Mouse (Mus musculus) v-Abl transformed pro-B cells (cell line): Measurements from ENCODE around the gene Spint1.

Source experiments
- in situ Hi-C, 2 experiments: fragments of 400-800 bp; cut with MboI; formaldehyde crosslinking; loops; one replicate each; pipeline ENCODE4 v1.15.1; 2025; ENCODE audit not compliant: unreplicated experiment in 2 of 2

Gene Spint1

DNA sequence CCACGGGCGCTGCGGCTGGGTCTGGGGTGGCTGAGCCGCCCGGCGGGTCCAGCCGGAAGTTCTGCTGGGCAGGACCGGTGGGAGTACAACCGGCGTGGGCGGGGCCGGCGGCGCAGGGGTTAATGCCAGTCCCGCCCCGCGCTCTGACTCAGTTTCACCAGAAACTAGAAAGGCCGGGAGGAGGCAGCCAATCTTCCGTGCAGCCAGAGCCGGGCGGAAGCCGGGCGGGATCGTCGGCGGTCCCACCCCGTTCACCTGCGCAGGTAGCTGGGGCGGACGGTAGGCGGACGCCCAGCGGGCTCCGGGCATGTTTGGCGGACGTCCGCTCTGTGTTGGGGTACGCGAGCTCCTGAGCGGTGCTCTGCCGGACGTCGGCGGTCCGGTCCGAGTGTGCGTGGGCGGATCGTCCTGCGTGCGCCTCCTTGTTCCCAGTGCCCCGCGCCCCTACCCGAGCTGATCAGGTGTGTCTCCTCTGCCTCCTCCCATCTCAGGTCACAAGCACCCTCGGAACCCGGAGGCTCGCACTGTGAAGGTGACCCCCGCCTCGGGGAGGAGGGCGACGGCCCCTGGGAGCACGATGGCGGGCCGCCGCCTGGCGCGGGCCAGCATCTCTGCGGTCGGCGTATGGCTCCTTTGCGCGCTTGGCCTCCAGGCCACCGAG is at the start of gene Spint1:
Spint1 (plus strand) TSS at position 153 of the 661 bp plus-strand sequence.
- in situ Hi-C loops: no loop called here

DNA sequence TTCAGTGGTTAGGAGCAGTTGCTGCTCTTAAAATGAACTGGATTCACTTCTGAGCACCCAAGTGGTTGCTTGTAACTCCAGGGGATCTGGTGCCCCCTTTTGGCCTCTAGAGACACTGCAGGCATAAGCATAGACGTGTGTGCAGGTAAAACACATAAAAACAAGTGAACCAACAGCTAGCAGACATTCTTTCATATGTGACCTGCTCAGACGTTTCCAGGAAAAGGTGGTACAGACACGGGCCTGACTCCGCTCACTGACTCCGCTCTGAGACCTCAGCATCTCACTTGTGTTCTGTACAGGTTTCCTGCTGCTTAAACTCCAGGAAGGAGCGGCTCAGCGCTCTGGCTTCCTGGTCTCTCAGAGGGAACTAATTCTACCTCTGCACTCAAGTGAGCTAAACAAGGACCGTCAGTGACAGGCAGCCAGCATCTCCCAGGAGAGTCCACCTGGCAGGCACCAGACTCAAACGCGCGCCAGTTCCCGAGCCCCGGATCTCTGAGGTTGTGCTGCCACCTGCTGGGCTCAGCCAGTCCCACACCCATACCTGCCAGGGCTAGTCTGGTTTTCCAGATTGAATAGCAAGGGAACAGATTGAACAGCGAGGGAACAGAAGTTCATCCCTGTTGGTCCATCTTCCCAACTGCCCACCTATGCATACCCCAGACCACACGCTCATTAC is 48.0 kb upstream of the Spint1 start:
- in situ Hi-C loops: loop anchor here (5.0 to 25.0 kb wide), 6 partner anchors 37 to 552 kb away; partner anchors contain the start of gene Ccdc9b (in 1 of the 2)

DNA sequence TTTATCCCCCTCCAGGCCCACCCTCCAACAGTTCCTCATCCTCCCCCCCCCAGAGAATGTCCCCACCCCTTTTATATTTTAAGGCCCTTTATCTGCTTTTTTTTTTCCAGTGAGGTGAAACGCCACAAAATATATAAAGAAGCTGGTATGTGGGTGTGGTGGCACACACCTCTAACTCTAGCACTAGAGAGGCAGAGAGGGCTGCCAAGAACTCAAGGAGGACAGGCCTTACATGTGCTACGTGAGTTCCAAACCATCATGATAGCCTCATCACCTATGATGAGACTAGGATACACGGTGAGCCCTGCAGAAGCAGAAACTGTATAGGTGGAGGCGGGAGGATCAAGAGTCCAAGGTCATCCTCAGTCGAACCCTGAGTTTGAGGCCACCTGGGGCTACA is 46.2 kb upstream of the Spint1 start:
- in situ Hi-C loops: loop anchor here (5.0 to 25.0 kb wide), 4 partner anchors 304 to 554 kb away; partner anchors contain the start of gene Ccdc9b (in 1 of the 2)

DNA sequence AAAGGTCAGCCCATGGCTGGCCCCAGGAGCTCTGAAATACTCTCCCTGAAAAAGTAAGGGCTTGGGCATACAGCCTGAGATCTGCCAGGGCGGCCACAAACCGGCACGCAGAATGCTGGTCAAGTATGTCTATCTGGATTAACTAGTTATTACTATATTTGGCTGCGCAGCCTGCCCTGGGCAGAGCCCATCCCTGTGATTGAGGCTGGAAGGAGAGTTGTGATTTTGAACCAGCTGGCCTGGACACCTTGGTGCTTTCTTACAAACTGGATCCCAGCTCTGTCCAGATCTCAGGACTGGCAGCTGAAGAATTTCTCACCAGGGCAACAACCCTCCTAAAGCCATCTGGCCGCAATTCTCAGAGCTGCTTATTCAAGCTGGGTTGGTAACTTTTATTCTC is 43.0 kb upstream of the Spint1 start:
- in situ Hi-C loops: loop anchor here (5.0 to 25.0 kb wide), 4 partner anchors 307 to 557 kb away; partner anchors contain the start of gene Ccdc9b (in 1 of the 2)

DNA sequence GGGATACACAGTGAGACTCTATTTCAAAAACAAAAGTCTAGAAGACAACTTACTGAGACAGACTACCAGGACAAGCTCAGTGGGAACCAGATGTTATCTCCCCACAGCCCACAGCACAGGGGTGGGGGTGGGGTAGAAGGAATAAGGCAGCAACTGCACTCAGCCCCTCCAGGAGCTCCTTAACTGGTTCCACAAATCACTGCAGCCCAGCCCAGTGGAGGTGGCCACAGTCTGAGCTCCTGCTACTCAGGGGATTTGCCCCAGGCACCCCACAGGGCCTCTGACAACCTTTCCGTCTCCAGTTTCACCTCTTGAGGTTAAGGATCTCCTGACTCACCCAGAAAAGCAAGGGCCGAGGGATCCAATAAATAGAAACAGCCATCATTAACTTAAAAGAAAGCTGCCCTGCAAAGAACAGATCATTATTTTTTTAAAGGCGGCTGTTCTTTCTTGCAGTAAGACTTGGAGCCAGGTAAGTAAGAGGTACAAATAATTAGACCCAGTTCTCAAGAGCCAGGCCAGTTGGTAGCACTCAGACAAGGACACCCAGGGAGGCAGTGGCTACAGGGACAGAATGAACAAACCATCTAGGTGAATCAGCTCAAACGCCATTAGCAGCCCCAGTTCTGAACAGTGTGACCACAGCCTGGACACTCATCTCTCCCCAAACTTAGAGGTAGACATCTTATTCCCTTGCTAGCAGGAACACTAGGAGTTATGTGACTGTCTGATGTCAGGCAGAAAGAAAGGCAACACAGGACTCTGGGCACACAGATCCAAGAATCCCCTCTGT is 40.6 kb upstream of the Spint1 start:
- in situ Hi-C loops: loop anchor here (5.0 to 25.0 kb wide), 5 partner anchors 154 to 559 kb away; no protein-coding TSS in a partner anchor

DNA sequence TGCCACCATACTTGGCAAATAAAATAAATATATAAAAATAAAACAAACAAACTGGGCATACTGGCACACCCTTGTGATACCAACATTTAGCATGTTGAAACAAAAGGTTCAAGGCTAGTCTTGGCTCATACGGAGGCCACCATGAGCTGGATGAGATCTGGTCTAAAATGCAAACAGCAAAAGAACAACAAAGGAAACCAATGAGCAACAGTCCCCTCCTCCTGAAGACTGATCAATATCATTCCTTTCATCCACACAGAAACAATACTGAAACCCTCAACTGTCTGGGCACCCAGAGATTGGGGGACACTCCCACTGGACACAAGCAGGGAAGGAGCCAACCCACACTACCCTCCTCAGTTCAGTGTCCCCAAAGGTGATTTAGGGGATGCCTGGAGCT is 39.7 kb upstream of the Spint1 start:
- in situ Hi-C loops: loop anchor here (5.0 to 25.0 kb wide), 5 partner anchors 155 to 560 kb away; no protein-coding TSS in a partner anchor

DNA sequence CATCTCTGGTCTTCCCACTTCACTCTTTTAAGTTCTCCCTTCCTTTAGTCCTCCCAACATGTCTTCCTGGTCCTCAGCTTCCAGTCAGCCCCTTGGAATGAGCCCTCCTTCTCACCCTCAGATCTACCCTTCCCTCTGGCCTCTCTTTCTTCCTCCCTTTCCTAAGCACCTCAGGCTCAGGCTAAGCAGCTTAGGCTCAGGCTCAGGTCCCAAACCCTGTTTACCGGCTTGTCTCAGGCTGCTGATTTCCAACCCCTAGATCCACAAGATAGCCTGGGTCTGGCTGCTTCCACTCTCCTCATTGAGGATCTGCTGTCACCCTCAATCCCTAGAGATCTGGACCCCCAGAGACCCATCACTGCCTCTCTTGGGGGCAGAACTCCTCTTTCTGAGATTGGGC is 39.1 kb upstream of the Spint1 start:
- in situ Hi-C loops: loop anchor here (5.0 to 25.0 kb wide), 5 partner anchors 156 to 561 kb away; no protein-coding TSS in a partner anchor

DNA sequence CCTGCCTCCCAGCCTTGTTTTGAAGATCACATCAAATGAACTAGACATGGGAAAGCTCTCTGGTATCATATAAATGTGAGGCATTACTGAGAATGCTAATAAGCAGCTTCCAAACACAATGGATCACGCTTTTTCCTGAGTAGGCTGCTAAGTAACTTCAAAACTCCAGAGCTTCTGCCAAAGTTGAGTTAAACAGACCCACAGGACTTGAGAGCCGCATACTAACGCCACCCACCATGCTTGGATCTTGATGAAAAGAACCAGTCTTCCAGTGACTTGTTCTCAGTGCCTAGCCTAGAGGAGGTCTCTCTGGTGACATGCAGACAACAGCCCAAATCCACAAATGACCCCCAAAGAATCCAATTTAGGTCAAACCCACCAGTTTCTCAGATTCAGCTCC is 38.2 kb upstream of the Spint1 start:
- in situ Hi-C loops: loop anchor here (5.0 to 25.0 kb wide), 5 partner anchors 157 to 562 kb away; no protein-coding TSS in a partner anchor

DNA sequence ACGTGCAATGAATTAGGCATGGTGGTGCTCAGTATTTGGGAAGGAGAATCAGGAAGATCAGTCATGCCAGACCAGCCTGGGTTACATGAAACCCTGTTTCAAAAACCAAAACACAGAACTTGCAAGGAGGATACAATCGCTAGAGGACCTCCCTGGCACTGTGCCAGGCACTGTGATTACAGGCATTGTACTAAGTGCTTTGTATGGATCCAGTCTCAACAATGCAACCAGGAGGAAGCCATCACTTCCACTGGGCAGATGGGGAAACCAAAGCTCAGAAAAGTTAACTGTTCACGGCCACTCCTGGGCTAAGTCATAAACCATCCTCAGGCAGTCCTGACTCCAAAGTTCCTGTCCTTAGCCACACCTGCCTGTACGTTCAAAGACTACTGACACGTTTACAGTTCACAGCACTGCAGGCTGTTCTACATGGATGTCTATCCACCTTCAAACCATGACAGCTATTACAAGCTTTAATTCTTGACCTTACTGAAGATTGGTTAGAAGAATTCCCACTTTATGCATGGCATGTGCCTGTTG is 34.2 kb upstream of the Spint1 start:
- in situ Hi-C loops: no loop called here

DNA sequence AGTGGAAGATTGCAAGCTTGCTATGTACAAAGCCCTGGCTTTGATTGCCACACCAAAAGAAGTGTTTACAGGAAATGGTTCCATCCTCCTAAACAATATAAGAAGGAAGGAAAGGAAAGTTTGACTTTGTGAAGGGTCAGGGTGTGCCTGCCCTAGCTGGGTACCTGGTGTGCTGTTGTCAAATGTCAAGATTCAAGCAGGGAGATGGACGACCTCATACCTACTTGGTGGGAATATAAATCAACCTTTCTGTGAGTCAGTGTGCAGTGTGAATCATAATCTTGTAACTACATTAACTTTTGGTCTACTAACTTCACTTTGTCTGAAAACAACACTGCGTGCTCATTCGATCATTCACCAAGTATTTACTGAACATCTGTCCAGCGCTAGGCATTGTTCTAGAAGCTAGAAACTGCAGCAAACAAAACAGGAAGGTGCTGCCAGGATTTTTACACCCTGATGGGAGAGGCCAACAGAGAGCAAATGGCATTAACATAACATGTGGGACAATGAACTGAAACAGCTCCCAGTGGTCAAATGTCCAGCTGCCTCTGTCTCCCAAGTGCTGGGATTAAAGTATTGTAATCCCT is 33.2 kb upstream of the Spint1 start:
- in situ Hi-C loops: no loop called here

DNA sequence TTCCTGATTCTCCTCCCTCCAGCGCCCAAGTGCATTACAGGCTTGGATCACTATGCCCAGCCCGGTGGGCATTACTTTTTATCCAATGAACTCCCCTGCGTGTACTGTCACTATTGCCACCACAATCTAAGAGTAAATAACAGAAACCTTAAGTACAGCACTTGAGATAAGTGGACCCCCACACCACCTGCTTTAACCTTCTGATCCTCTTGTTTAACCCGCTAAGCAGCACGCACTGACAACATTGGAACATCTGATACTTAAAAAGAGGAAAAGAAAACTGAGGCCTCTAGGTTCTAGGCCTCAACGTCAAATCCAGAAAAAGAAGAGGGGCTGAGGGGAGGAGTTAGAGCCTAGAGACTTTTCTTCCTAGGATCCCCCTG is 29.2 kb upstream of the Spint1 start:
- in situ Hi-C loops: no loop called here

DNA sequence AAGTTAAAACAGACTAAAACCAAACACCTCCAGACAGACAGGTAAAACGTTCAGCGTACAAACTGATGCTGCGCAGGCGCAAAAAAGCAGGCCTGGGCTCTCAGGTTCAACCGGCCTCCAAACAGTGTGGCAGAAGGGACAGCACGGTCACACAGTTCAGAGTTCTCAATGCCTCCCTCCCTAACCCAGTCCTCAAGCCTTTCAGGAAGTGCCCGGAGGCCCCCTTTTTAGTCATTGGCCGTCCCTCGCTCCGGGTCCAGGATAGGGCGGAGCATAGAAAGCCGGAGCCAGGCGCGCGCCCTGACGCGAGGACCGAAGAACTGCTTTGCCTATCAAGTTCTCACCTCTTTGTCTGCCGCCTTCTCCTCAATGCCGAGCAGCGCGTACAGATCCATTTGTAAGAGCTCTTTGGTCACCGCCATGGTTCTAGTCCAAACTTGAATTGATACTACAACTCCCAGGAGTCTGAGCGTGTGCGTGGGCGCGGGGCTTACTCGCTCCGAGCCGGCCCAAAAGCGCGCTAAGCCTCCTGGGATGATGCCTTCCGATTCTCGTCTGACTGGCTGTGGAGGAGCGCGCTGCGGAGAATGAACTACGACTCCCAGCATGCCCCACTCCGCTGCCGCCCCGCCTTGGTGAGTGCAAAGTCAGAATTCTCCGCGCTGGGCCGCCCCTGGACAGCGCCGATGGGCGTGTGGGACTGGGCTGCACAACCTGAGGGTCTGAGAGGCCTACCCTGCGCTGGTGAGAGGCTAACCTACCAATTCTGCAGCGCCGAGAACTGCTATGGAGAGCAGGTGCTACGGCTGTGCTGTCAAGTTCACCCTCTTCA is 28.6 kb upstream of the Spint1 start, which contains the start of the genes Zfyve19 and Dnajc17:
Zfyve19 (plus strand) TSS at position 274 of the 832 bp plus-strand sequence.
Dnajc17 (minus strand) TSS at position 452 of the 832 bp plus-strand sequence.
- in situ Hi-C loops: no loop called here

DNA sequence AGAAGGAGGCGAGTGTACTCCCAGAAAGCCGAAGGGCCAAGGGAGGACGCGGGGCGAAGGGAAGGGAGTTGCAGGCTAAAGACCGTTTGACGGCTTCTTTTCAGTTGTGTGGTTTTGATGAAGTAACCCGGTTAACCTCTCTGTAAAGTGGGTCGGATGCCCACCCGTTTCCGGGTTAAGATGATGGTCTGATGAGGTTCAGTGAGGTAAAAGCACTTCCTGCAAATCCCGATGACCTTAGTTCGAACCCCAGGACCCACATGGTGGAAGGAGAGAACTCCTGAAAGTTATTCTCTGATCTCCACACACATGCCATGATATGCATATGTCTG is 28.0 kb upstream of the Spint1 start:
- in situ Hi-C loops: no loop called here

DNA sequence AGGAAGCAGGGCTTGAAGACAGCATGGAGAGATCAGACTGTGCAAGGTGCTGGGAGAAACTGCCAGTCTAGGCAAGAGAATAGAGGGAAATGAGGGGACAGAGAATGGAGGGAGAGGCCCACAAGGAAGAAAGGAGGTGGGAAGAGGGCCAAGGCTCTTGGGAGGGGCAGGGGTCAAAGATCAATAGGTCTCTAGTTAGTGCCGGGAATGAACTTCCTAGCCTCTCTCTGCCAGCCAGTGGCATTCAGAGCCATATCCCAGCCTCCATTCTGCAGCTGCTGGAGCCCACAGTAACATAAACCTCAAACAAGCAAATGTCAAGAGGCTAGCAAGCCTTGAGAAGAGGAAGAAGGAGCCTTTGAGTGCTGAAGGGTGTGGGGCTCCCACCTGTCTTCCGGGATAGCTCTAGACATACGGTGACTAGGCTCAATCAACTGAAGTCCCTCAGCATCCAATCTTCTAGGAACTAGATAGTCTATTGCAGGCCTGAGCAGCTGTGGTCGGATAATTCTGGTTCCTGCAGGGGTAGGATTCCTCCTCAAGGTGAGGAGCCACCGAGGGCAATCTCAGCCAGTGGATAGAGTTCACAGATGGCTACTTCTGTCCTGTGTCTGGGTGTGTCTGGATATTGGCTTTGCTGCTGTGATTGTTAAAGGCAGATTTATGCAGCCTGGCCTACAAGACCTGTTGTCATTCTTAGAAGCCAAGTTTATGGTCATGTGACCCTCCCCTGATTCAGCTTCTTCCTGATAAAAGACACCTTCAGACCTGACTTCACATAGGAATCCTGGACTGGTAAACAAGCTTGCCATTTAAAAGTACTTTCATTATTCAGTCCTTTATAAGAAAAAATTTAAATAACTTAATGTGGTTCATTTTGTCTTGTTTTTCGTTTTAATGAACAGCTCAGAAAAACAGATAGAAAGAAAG is 7.1 kb upstream of the Spint1 start, which contains the start of gene Ppp1r14d:
Ppp1r14d (minus strand) TSS at position 132 of the 930 bp plus-strand sequence.
- in situ Hi-C loops: no loop called here

DNA sequence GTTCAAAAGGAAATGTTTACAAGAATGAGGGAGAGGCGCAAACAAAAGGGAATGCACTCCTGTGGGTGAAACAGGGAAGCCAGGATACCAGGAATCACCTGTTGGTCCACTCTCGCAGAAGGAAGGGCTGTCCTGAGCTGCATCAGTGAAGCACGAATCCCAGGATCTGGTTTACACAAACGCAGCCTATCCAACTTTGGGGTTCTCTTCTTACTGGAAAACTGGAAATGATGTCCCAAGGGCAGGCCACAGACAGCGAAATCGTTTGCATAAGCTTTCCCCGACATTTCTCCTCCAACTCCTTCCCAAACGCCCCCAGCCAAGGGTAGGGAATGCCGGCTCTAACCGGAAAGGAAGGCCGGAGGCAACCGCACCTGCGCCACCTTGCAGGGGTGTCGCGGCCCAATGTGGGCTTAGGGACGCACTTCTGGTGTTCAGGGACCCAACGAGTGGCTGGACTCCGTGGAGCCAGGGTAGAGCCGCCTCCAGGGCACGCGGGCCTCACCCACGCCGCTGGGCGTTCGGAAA is 416 bp upstream of the Spint1 start:
- in situ Hi-C loops: no loop called here

DNA sequence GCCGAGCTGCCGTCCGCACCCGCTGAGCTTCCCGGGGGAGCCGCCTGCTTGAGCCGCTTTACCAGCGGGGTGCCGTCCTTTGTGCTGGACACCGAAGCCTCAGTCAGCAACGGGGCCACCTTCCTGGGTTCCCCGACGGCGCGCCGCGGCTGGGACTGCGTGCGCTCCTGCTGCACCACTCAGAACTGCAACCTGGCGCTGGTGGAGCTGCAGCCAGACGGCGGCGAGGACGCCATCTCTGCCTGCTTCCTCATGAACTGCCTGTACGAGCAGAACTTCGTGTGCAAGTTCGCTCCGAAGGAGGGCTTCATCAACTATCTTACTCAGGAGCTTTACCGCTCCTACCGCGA is 684 bp downstream of the Spint1 start:
- in situ Hi-C loops: no loop called here

DNA sequence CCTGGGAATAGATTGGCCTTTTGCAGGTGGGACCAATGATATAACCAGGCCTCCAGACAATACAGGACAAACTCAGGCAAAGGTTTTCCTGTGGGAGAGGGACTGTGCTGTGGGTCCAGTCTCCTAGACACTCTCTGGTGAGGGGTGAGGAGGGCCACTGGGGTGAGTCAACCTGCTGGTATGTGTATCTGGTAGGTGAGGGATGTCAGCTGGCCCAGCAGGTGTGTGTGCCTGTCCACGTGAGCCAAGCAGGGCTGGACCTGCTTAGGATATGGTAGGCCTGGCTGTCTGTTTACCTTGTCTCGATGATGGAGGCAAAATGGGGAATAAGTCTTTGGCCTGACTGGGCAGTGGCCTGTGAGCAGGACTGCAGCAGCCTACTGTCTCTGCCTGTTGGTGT is 1.5 kb downstream of the Spint1 start:
- in situ Hi-C loops: no loop called here
